Mouse (Mus musculus) liver, postnatal 0 days (tissue): ENCODE data around the gene Tmem259. TPM values are rescaled to one million over a fixed set of nuclear protein-coding genes. Genes with fewer than 3 reads are reported as not detected.

ENCODE experiments used
- ATAC-seq: fragments of 200-750 bp; cut with Nextera tagmentation; 2 replicates; pipeline ENCODE4 v1.8.0; 2017; ENCODE audit warnings: mild to moderate bottlenecking, moderate library complexity
- DNase-seq: peaks from one replicate; pipeline ENCODE4 v3.0.0-alpha.2; 2016
- H3K27ac ChIP-seq: fragments of 300-500 bp; sonication (generic); 2 replicates; pipeline ENCODE4 v1.5.1; 2014; ENCODE audit warnings: antibody characterized with exemption, moderate library complexity, mild to moderate bottlenecking, low read depth
- H3K27me3 ChIP-seq: fragments of 300-500 bp; sonication (generic); 2 replicates; pipeline ENCODE4 v1.6.1; 2014; ENCODE audit warnings: low read length, control low read depth, mixed read lengths; ENCODE audit not compliant: insufficient read depth
- H3K36me3 ChIP-seq: fragments of 300-500 bp; sonication (generic); replicated peaks from 2 replicates; pipeline ENCODE4 v1.6.1; 2014; ENCODE audit warnings: mild to moderate bottlenecking, control low read depth, low read length, moderate library complexity, mixed read lengths; ENCODE audit not compliant: insufficient read depth
- H3K4me1 ChIP-seq: fragments of 300-500 bp; sonication (generic); 2 replicates; pipeline ENCODE4 v1.6.1; 2014; ENCODE audit warnings: antibody characterized with exemption, mild to moderate bottlenecking, control low read depth; ENCODE audit not compliant: insufficient read depth
- H3K4me2 ChIP-seq: fragments of 300-500 bp; sonication (generic); 2 replicates; pipeline ENCODE4 v1.6.1; 2014; ENCODE audit warnings: low read depth, mild to moderate bottlenecking, low read length, moderate library complexity, mixed read lengths
- H3K4me3 ChIP-seq: fragments of 300-500 bp; sonication (generic); 2 replicates; pipeline ENCODE4 v1.5.1; 2014; ENCODE audit warnings: low read depth, low read length
- H3K9ac ChIP-seq: fragments of 300-500 bp; sonication (generic); replicated peaks from 2 replicates; pipeline ENCODE4 v1.6.1; 2014; ENCODE audit warnings: mild to moderate bottlenecking, moderate library complexity
- H3K9me3 ChIP-seq: fragments of 300-500 bp; sonication (generic); 2 replicates; pipeline ENCODE4 v1.6.1; 2016; ENCODE audit warnings: mild to moderate bottlenecking, control low read depth, low read length, mixed read lengths
- CTCF ChIP-seq: sonication (generic); IDR thresholded peaks from 2 replicates; pipeline ENCODE4 v1.5.1; 2016; ENCODE audit warnings: antibody characterized with exemption, low read depth
- EP300 ChIP-seq: IDR thresholded peaks from 2 replicates; pipeline ENCODE4 v1.6.1; 2016; ENCODE audit warnings: antibody characterized with exemption, low read depth, mild to moderate bottlenecking
- WGBS: fragments of 180-500 bp; shearing (Covaris S2); extraction: QIAGEN DNeasy Blood & Tissue Kit; methylation state at CpG from one replicate; pipeline ENCODE4 v1.1.7; 2014; ENCODE audit not compliant: insufficient replicate concordance; 5-methylcytosine and 5-hydroxymethylcytosine counted together
- polyA plus RNA-seq: library from polyadenylated mRNA; unstranded; fragments of >200 nt; fragmentation: Nextera tagmentation; extraction: Ambion mirVana; gene quantifications from 2 replicates; pipeline ENCODE4 v1.2.1, GENCODE M21; 2015

Tmem259 gene
- polyA plus RNA-seq, 1 experiment from 2014 or later = 13.2 TPM

GRCm38 (mm10) chr10:79979401-79980155, 4.6 kb downstream of the Tmem259 start:
- no peak overlapping the region for H3K27ac ChIP-seq
- TF ChIP-seq CTCF (no peak), EP300 (no peak)
- peaks cover 9% of the 10 kb centered on the region; the same call in 1 of the 2 replicates for H3K9me3 ChIP-seq
- WGBS = 87% methylated on average over 22 of the region's 22 CpGs
- no peak overlapping the region for H3K4me2 ChIP-seq
- no peaks in the 10 kb centered on the region for H3K27me3 ChIP-seq
- peaks cover 15% of the 10 kb centered on the region for H3K4me1 ChIP-seq
- ATAC-seq (no peak), DNase-seq (no peak)
- no peak overlapping the region for H3K9ac ChIP-seq
- H3K4me3 ChIP-seq = no peak overlapping the region
- peaks cover 40% of the 10 kb centered on the region for H3K36me3 ChIP-seq

GRCm38 (mm10) chr10:79978061-79978460, 6.1 kb downstream of the Tmem259 start:
- peaks cover 9% of the 10 kb centered on the region; the same call in 1 of the 2 replicates for H3K9me3 ChIP-seq
- 93% methylated on average over 17 of the region's 21 CpGs for WGBS
- TF ChIP-seq EP300 = no peak
- no peak for TF ChIP-seq CTCF
- no peak overlapping the region for H3K9ac ChIP-seq
- no peak overlapping the region for H3K4me2 ChIP-seq
- no peaks in the 10 kb centered on the region for H3K27me3 ChIP-seq
- DNase-seq (no peak), ATAC-seq (no peak)
- peaks cover 10% of the 10 kb centered on the region for H3K4me1 ChIP-seq
- no peak overlapping the region for H3K4me3 ChIP-seq
- no peak overlapping the region for H3K27ac ChIP-seq
- peaks cover 40% of the 10 kb centered on the region for H3K36me3 ChIP-seq

- Histone ChIP-seq H3K9ac (no peak overlapping the region), H3K36me3 (peaks cover 38% of the 10 kb centered on the region)
- no peak for DNase-seq
These were observed 6.8 kb downstream of the Tmem259 start for GRCm38 (mm10) chr10:79977324-79977723.

GRCm38 (mm10) chr10:79976722-79977107, 7.4 kb downstream of the Tmem259 start:
- Histone ChIP-seq H3K27ac (no peak overlapping the region), H3K4me2 (no peak overlapping the region), H3K4me3 (no peak overlapping the region), H3K4me1 (peaks cover 3% of the 10 kb centered on the region; the same call in 1 of the 2 replicates), H3K27me3 (peaks cover 6% of the 10 kb centered on the region), H3K9ac (no peak overlapping the region), H3K9me3 (peaks cover 9% of the 10 kb centered on the region; the same call in 1 of the 2 replicates), H3K36me3 (peaks cover 37% of the 10 kb centered on the region)
- ATAC-seq (no peak), DNase-seq (no peak)
- WGBS = 95% methylated on average over 36 of the region's 36 CpGs
- TF ChIP-seq EP300 (no peak), CTCF (no peak)

More at GRCm38 (mm10) chr10:79977324-79977723, 6.8 kb downstream of the Tmem259 start:
- no peak overlapping the region for H3K27ac ChIP-seq
- peaks cover 5% of the 10 kb centered on the region for H3K4me1 ChIP-seq
- no peak overlapping the region for H3K4me2 ChIP-seq
- ATAC-seq = no peak
- 95% methylated on average over 28 of the region's 28 CpGs for WGBS
- H3K9me3 ChIP-seq = peaks cover 9% of the 10 kb centered on the region; the same call in 1 of the 2 replicates
- H3K27me3 ChIP-seq = 0 out of 2 replicates have a peak, but pooled peaks cover under 1% of the 10 kb centered on the region
- no peak overlapping the region for H3K4me3 ChIP-seq
- TF ChIP-seq EP300 (no peak), CTCF (no peak)

- DNase-seq (no peak), ATAC-seq (no peak)
- no peak overlapping the region for H3K4me2 ChIP-seq
- TF ChIP-seq EP300 (no peak), CTCF (no peak)
- H3K27ac ChIP-seq = no peak overlapping the region
- peaks cover 37% of the 10 kb centered on the region for H3K36me3 ChIP-seq
- H3K27me3 ChIP-seq = peaks cover 12% of the 10 kb centered on the region
- H3K4me3 ChIP-seq = no peak overlapping the region
- H3K4me1 ChIP-seq = peaks cover 3% of the 10 kb centered on the region; the same call in 1 of the 2 replicates
- H3K9ac ChIP-seq = no peak overlapping the region
- peaks cover 9% of the 10 kb centered on the region; the same call in 1 of the 2 replicates for H3K9me3 ChIP-seq
- 90% methylated on average over 28 of the region's 28 CpGs for WGBS
These were observed 7.9 kb downstream of the Tmem259 start for GRCm38 (mm10) chr10:79976071-79976721.

GRCm38 (mm10) chr10:79974668-79975067, 9.5 kb downstream of the Tmem259 start:
- TF ChIP-seq CTCF (no peak), EP300 (no peak)
- WGBS = 70% methylated on average over 8 of the region's 8 CpGs
- H3K4me1 ChIP-seq = peaks cover 3% of the 10 kb centered on the region; the same call in 1 of the 2 replicates
- H3K9ac ChIP-seq = no peak overlapping the region
- no peak overlapping the region for H3K4me2 ChIP-seq
- peaks cover 23% of the 10 kb centered on the region for H3K27me3 ChIP-seq
- H3K27ac ChIP-seq = no peak overlapping the region
- no peak overlapping the region for H3K4me3 ChIP-seq
- DNase-seq (no peak), ATAC-seq (no peak)
- H3K9me3 ChIP-seq = peaks cover 9% of the 10 kb centered on the region; the same call in 1 of the 2 replicates
- peaks cover 37% of the 10 kb centered on the region for H3K36me3 ChIP-seq
